Mouse (Mus musculus): ENCODE measurements around the gene Cnpy1.

DNA sequence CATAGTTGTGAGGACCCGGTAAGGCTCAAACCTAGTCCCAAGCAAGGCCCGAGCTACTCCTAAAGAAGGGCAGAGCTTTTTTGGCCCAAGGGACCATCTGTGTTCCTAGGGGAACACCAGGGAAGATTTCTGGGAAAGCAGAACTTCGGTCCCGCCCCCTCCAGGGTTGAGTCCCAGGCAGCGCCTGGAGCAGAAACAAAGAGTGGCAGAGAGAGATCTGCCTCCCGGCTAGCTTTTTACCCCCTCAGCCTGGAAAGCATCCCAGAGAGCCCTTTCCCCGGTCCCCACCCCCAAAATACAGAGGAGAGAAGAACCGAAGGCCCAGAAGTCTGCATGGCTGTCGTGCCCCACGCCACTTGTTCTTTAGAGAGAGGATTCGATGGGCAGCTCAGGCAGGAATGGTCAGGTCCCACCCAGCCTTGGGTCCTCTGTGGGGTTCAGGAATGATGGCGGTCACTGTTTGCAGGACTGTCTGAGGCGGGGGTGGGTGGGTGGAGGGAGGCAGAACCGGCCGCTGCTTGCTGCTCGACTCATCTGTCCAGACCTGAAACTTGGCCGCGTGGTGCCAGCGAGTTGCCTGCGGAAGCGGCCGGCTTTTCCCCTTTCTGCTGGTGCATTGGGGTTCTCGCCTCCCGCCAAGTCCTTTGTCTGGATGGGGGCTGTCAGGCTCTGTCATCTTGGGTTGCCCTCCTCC lies 70.6 kb downstream of the Cnpy1 start:
- TF ChIP-seq POLR2A (IDR thresholded peaks at IDR 0.05; ENCODE audit: extremely low read depth, insufficient read depth, low read length) (no peak), CTCF (IDR thresholded peaks at IDR 0.05; ENCODE audit: low read depth, low read length) (no peak)
